Mouse (Mus musculus) stomach, postnatal 0 days (tissue): Measurements from ENCODE around the gene Rufy3. TPM values are rescaled to one million over a fixed set of nuclear protein-coding genes. Genes with fewer than 3 reads are reported as not detected.

Experiments used
- ATAC-seq: fragments of 200-750 bp; cut with Nextera tagmentation; 2 replicates; pipeline ENCODE4 v1.8.0; 2017; ENCODE audit not compliant: low FRiP score, low TSS enrichment
- DNase-seq: peaks from one replicate; pipeline ENCODE4 v3.0.0-alpha.2; 2016; ENCODE audit warnings: low spot score
- H3K27ac ChIP-seq: fragments of 300-500 bp; sonication (generic); replicated peaks from 2 replicates; pipeline ENCODE4 v1.5.1; 2014; ENCODE audit warnings: mild to moderate bottlenecking, control low read depth
- H3K27me3 ChIP-seq: fragments of 300-500 bp; sonication (generic); 2 replicates; pipeline ENCODE4 v1.6.1; 2014; ENCODE audit warnings: low read length; ENCODE audit not compliant: control insufficient read depth, insufficient read depth
- H3K36me3 ChIP-seq: fragments of 300-500 bp; sonication (generic); 2 replicates; pipeline ENCODE4 v1.6.1; 2014; ENCODE audit warnings: low read length, mixed read lengths; ENCODE audit not compliant: control insufficient read depth, insufficient read depth
- H3K4me1 ChIP-seq: fragments of 300-500 bp; sonication (generic); replicated peaks from 2 replicates; pipeline ENCODE4 v1.6.1; 2014; ENCODE audit warnings: antibody characterized with exemption; ENCODE audit not compliant: control insufficient read depth, insufficient read depth
- H3K4me2 ChIP-seq: fragments of 300-500 bp; sonication (generic); replicated peaks from 2 replicates; pipeline ENCODE4 v1.6.1; 2014; ENCODE audit warnings: low read depth, mild to moderate bottlenecking, control low read depth, moderate library complexity
- H3K4me3 ChIP-seq: fragments of 300-500 bp; sonication (generic); 2 replicates; pipeline ENCODE4 v1.5.1; 2014; ENCODE audit warnings: low read depth, low read length, control low read depth
- H3K9ac ChIP-seq: fragments of 300-500 bp; sonication (generic); 2 replicates; pipeline ENCODE4 v1.6.1; 2014; ENCODE audit warnings: mild to moderate bottlenecking, low read length, control low read depth, mixed read lengths
- H3K9me3 ChIP-seq: fragments of 300-500 bp; sonication (generic); 2 replicates; pipeline ENCODE4 v1.6.1; 2016; ENCODE audit warnings: low read length; ENCODE audit not compliant: control insufficient read depth
- CTCF ChIP-seq: IDR thresholded peaks from 2 replicates; pipeline ENCODE4 v1.5.1; 2016; ENCODE audit warnings: antibody characterized with exemption, low read depth, mild to moderate bottlenecking, moderate library complexity
- EP300 ChIP-seq: optimal IDR thresholded peaks from 2 replicates; pipeline ENCODE3; 2016; ENCODE audit warnings: antibody characterized with exemption
- WGBS: fragments of 180-500 bp; shearing (Covaris S2); extraction: QIAGEN DNeasy Blood & Tissue Kit; methylation state at CpG from one replicate; pipeline ENCODE4 v1.1.7; 2014; 5-methylcytosine and 5-hydroxymethylcytosine counted together
- polyA plus RNA-seq: library from polyadenylated mRNA; unstranded; fragments of >200 nt; fragmentation: Nextera tagmentation; extraction: Ambion mirVana; gene quantifications from 2 replicates; pipeline ENCODE4 v1.2.1, GENCODE M21; 2015

The Rufy3 gene
- polyA plus RNA-seq, 1 experiment from 2014 or later: 9.8 TPM

DNA sequence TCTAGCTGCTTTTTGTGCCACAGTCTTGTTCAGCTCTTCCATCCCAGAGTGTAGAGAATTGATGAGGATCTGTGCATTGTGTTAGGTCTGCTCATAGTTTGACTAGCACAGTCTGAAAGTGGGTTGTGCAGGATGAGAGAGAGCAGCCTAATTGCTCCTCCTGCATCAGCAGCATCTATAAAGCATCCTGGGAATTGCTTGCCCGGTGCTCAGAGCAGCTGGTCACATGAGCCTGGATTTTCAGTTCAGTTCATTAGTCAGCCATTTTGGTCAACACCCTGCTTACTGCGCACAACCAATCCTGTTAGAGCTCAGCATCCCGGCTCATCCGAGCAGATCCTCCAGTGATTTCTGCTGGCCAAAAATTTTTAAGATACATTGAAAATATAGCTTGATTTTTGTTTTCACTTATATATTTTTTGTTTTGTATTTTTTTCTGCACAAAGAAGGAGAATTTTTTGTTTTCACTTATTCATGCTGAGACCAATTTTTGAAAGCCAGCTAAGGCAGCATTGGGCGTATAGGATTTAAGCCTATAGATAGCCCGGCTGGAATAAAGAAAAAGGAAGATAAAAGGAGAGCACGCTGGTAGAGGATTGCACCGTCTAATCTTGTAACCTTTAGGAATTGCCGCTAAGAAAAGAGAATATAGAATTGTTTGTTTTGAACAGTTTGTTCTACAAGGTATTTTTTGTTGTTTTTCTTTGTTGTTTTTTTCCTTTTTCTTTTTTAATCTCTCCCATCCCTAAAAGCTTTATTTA, 18.6 kb downstream of the Rufy3 start:
- no peak overlapping the region for H3K4me2 ChIP-seq
- ATAC-seq (peak; percentile 62; the same call in 1 of the 2 replicates), DNase-seq (no peak)
- 68% methylated on average over 9 of the region's 9 CpGs for WGBS
- H3K36me3 ChIP-seq: no peaks in the 10 kb centered on the region
- no peak overlapping the region for H3K4me3 ChIP-seq
- no peaks in the 10 kb centered on the region for H3K4me1 ChIP-seq
- no peaks in the 10 kb centered on the region for H3K9me3 ChIP-seq
- no peak overlapping the region for H3K27ac ChIP-seq
- no peak for TF ChIP-seq CTCF
- TF ChIP-seq EP300: no peak
- H3K9ac ChIP-seq: no peak overlapping the region
- H3K27me3 ChIP-seq: no peaks in the 10 kb centered on the region

DNA sequence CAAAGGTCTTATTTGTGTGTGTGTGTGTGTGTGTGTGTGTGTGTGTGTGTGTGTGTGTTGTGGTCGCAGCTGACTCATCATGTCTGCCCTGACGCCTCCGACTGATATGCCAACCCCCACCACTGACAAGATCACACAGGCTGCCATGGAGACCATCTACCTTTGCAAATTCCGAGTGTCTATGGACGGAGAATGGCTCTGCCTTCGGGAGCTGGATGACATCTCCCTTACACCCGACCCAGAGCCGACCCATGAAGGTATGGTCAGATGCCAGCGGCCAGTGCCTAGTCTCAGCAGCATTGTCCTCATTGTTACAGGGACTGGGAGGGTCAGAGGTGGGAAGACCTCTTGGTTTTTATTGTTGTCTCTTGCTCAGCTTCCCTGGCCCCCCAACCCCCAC, 19.2 kb downstream of the Rufy3 start:
- H3K4me1 ChIP-seq: no peaks in the 10 kb centered on the region
- no peak overlapping the region for H3K4me3 ChIP-seq
- DNase-seq (no peak), ATAC-seq (no peak)
- 54% methylated on average over 9 of the region's 9 CpGs for WGBS
- TF ChIP-seq EP300: no peak
- no peak for TF ChIP-seq CTCF
- no peaks in the 10 kb centered on the region for H3K9me3 ChIP-seq
- H3K4me2 ChIP-seq: no peak overlapping the region
- no peak overlapping the region for H3K27ac ChIP-seq
- H3K36me3 ChIP-seq: no peaks in the 10 kb centered on the region
- H3K27me3 ChIP-seq: no peaks in the 10 kb centered on the region
- H3K9ac ChIP-seq: no peak overlapping the region

GRCm38 (mm10) chr5:88586407-88587174, 21.8 kb downstream of the Rufy3 start:
- Histone ChIP-seq H3K27ac (no peak overlapping the region), H3K4me1 (no peaks in the 10 kb centered on the region), H3K4me2 (no peak overlapping the region), H3K36me3 (no peaks in the 10 kb centered on the region), H3K9me3 (no peaks in the 10 kb centered on the region), H3K4me3 (no peak overlapping the region), H3K9ac (no peak overlapping the region), H3K27me3 (no peaks in the 10 kb centered on the region)
- ATAC-seq (no peak), DNase-seq (no peak)
- TF ChIP-seq EP300 (no peak), CTCF (no peak)
- 69% methylated on average over 7 of the region's 7 CpGs for WGBS

DNA sequence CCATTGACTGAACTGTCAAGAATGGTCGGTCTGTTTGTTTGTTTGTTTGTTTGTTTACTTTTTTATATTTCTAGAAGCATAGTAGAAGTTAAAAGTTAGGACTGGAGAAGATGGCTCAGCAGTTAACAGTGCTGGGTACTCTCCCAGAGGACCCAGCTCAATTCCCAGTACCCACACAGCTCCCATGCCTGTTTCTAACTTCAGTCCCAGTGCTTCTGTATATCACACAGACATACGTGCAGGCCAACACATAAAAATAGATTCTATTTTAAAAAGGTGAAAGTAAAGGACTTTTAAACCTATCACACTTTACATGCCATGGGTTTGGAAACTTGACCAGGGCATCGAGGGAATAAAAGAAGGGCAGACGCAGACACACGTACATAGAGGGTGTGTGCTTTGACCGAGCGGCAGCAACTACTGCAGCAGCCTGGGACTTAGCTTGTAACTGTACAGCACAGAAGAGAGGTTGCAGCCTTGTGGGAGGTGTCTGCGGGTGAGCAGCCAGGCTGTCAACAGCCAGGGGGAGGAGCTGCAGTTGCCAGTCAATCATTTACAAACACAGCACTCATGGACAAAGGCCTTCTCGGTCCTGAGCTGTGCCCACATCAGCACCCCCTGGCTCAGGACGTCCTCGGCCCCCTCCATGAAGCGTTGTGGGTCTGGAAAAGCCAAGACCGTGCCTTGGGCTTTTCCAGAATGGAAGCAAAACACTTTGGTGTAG, 22.5 kb downstream of the Rufy3 start:
- H3K36me3 ChIP-seq: no peaks in the 10 kb centered on the region
- peak overlapping the region; percentile 8; the same call in 1 of the 2 replicates for H3K9ac ChIP-seq
- ATAC-seq (peak; percentile 94), DNase-seq (peak; percentile 81)
- no peaks in the 10 kb centered on the region for H3K9me3 ChIP-seq
- 33% methylated on average over 13 of the region's 13 CpGs for WGBS
- no peak overlapping the region for H3K4me3 ChIP-seq
- H3K27ac ChIP-seq: no peak overlapping the region
- TF ChIP-seq EP300 (no peak), CTCF (peak; percentile 36)
- H3K27me3 ChIP-seq: no peaks in the 10 kb centered on the region
- H3K4me2 ChIP-seq: no peak overlapping the region; the same call in 1 of the 2 replicates
- H3K4me1 ChIP-seq: no peaks in the 10 kb centered on the region

DNA sequence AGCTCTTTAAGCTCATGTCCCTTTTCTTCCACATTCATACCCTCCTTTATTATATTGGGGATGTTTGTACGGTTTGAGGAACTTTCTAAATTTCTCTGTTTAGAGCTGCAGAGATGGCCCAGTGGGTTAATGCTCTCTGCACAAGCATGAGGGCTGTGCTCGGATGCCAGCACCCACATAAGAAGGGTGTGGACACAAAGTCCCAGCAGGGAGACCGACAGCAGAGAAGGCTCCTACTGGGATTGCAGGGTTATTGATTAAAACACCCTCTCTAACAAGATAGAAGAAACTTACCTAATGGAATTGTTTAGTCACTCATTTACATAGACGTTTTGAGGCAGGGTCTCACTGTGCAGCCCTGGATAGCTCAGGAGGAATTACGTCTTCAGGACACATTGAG, 23.6 kb downstream of the Rufy3 start:
- H3K27me3 ChIP-seq: no peaks in the 10 kb centered on the region
- no peak overlapping the region for H3K27ac ChIP-seq
- WGBS: 65% methylated on average over 5 of the region's 5 CpGs
- H3K4me2 ChIP-seq: no peak overlapping the region
- H3K9ac ChIP-seq: no peak overlapping the region
- ATAC-seq (no peak), DNase-seq (no peak)
- no peaks in the 10 kb centered on the region for H3K9me3 ChIP-seq
- no peaks in the 10 kb centered on the region for H3K4me1 ChIP-seq
- no peak for TF ChIP-seq EP300
- no peak for TF ChIP-seq CTCF
- no peak overlapping the region for H3K4me3 ChIP-seq
- no peaks in the 10 kb centered on the region for H3K36me3 ChIP-seq
